Mouse (Mus musculus) kidney, adult 9 months (tissue): Measurements from ENCODE around the gene Acad10.
"Not testable (repeated sequence)": the region's sequence is repeated elsewhere in the genome, so short reads cannot be mapped to it uniquely, and the experiment has no call there.

Experiments used
- DNase-seq: peaks from one replicate; pipeline ENCODE4 v3.0.0; 2022

Acad10 gene

GRCm38 (mm10) chr5:121660059-121660896 is at the start of gene Acad10, which contains the start of gene Brap:
TSS of gene Acad10 (minus strand) at chr5:121660514.
TSS of gene Brap (plus strand) at chr5:121660563.
- peak; percentile 96 for DNase-seq

GRCm38 (mm10) chr5:121704512-121705248 is 44.4 kb upstream of the Acad10 start:
- DNase-seq: peak; percentile 58

DNA sequence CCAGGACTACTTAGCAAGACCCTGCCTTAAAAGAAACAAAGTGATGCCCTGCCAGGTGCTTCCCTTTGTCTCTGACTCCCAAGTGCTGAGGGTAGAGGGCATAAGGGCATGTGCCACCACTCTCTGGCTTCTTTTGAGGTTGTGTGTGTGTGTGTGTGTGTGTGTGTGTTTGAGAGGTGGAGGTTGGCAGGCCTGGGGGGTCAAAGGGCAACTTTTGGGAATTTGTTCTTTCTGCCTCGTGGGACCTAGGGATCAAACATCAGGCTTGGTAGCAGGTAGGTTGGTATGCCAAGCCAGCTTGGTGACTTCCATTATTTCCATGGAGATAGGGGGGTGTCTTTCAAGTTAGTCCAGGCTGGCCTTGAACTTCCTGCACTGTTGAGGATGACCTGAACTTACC is 43.0 kb upstream of the Acad10 start:
- peak; percentile 91 for DNase-seq

GRCm38 (mm10) chr5:121701111-121701769 is 40.9 kb upstream of the Acad10 start:
- no peak for DNase-seq

DNA sequence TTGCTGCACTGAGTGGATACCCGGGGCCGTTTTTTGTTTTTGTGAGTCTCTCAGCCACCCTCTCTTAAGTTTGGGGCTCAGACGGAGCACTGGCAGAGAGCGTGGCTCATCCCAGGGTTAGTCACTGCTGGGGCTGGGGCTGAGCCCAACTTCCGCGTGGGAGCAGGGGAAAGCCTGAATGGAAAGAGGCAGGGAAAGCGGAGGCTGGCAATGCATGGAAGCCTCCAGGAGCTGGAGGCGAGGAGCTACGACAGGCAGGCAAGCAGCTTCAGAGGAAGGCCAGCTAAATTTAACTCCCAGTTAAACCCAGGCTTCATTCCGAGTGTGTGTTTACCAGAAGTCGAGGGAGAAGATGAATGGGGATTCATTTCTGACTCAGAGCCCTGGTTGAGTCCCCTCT is 40.2 kb upstream of the Acad10 start:
- DNase-seq: no peak

- DNase-seq: no peak
These were observed 39.6 kb upstream of the Acad10 start for GRCm38 (mm10) chr5:121699891-121700290.

DNA sequence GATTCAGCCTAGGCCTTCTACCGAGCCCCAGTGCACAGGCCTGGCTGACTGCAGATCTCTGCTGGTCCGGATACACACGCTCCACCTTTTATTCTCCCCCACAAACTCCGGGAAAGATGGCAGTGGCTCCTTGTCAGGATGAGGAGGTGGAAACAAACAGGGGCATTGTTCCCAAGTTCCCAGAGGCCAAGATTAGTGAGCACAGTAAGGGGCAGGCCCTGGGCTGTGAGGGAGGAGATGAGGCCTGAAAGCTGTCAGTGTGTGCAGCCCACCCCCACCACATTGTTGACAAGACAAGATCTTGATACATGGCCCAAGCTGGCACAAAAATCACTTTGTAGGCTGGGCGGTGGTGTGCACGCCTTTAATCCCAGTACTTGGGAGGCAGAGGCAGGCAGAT is 36.4 kb upstream of the Acad10 start:
- no peak for DNase-seq

GRCm38 (mm10) chr5:121692897-121693296 is 32.6 kb upstream of the Acad10 start:
- DNase-seq: no peak

DNA sequence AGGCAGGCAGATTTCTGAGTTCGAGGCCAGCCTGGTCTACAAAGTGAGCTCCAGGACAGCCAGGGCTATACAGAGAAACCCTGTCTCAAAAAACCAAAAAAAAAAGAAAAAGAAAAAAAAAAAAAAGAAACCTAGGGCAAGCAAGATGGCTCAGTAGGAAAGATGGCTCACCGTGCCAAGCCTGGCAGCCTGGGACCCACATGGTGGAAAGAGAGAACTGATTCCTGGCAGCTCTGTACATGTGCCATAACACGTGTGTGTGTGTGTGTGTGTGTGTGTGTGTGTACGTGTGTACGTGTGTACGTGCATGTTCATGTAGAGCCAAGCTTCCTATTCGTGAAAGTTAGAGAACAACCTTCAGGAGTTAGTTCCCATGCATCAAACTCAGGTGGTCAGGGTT is 31.1 kb upstream of the Acad10 start:
- DNase-seq: not testable (repeated sequence)

- peak; percentile 91 for DNase-seq
These were observed 30.3 kb upstream of the Acad10 start for GRCm38 (mm10) chr5:121690482-121691211.

DNA sequence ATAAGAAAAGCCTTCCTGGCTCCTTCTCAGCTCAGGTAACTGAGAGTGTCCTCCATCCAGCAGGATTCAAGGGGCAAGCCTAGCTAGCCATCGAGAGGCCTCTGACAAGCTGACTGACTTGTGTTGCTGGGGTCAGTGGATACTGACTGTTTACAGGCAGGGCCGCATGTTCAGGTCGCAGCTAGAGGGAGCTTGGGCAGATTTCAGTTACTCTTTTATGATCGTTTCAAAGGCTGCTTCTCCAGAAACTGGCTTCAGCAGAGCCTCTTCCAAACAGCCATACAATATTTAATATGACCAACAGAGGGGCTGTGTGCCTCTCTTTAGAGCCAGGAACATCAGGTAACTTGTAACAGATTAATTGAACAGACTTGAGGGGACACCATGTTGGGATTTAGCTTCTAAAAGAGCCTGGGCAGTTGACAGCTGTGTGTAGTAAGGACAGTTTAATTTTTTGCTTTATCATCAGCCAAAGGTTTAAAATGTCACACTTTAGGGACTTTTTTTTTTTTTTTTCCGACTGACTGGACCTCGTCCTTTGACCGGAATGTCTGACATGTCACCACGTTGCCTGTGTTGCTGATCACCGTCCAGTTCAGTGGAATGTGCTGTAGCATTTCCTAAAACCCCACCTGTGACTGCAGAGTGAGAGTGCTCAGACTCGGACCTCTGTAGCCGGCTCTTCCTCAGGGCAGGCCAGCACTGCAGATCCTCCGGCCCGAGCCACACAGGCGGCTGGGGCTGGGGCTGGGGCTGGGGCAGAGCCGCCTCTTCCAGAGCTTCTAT is 26.0 kb upstream of the Acad10 start:
- DNase-seq: peak; percentile 71

- DNase-seq: no peak
These were observed 25.2 kb upstream of the Acad10 start for GRCm38 (mm10) chr5:121685495-121685894.

DNA sequence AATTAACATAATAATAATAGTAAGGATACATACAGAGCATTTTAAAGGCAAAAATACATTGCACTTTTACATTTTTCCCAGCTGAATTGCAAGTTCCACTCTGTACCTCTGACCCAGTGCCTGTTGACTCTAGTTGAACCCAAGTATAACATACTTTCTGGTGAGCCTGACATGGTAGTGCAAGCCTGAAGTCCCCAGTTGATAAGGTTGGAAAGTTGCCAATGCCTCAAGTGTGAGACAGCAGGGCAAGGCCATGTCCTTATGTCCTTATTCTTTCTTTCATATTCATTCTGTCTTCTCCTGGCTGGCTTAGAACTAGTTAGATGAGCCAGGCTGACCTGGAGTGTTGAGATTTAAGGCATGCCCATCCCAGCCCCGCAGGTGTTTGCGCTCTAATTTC is 21.9 kb upstream of the Acad10 start:
- DNase-seq: no peak

- peak; percentile 65 for DNase-seq
These were observed 10.1 kb upstream of the Acad10 start for GRCm38 (mm10) chr5:121670412-121670811.

- no peak for DNase-seq
These were observed 8.1 kb upstream of the Acad10 start for GRCm38 (mm10) chr5:121668411-121668810.

DNA sequence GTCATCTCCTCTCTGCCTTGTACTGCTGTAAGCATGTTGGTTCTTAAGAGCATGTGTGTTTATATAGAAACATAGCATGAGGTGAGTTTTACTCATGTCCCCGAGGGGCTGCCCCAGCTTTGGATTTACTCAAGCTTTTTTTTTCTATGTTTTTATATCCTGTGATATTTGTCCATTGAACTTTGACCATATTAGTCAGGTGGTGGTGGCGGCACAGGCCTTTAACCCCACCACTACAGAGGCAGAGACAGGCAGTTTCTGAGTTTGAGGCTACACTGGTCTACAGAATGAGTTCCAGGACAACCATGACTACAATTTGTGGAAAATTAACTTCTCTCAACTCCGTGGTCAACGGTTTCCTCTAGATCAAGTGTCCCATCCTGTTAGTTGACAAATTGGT is 6.8 kb upstream of the Acad10 start:
- DNase-seq: peak; percentile 78

- DNase-seq: no peak
These were observed 4.7 kb upstream of the Acad10 start for GRCm38 (mm10) chr5:121664971-121665370.

GRCm38 (mm10) chr5:121664078-121664477 is 3.8 kb upstream of the Acad10 start:
- no peak for DNase-seq

- no peak for DNase-seq
These were observed 3.1 kb upstream of the Acad10 start for GRCm38 (mm10) chr5:121663456-121663855.

GRCm38 (mm10) chr5:121661494-121661893 is 1.2 kb upstream of the Acad10 start:
- no peak for DNase-seq

DNA sequence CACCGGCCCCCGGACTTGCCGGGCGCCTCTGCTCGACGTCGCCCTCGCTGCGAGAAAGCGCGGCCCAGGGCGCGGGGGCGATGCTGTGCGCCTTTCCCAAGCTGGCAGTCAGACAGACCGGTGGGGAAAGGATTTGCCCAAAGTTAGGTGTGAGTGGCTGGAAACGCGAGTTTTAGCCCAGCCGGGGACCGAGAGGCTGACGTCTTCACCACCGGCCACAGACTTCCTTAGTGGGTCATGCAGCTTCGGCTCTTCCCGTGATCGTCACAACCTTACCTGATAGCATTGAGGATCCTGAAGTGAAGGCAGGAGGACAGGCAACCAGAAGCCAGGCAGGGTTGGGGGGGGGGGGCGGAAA is 562 bp upstream of the Acad10 start:
- DNase-seq: no peak

DNA sequence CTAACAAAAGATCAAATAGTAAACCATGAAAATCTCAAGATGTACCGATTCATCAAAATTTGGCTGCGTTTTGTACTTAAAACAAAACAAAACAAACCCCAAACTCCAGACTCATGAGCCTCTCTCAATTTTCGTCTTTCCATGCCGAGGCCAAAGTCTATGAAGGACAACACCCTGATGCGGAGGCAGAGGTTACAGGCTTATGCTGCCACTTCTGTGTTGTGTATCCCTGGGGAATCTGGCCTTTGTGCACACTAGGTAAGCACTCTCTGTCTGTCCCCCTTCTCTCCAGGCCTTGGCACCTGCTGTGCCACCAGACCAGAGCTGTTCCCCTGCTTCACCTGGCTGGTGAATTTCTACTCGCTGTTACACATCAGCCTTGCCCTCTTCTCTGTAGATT is 2.7 kb downstream of the Acad10 start:
- peak; percentile 64 for DNase-seq
